Mouse (Mus musculus) ES-E14 (cell line): ENCODE results near the gene Adamts8.

Source experiments
- CHD2 ChIP-seq: IDR thresholded peaks from 2 replicates; pipeline ENCODE4 v1.6.1; 2014; ENCODE audit warnings: mild to moderate bottlenecking, low read depth, low read length, inconsistent platforms
- ZC3H11A ChIP-seq: IDR thresholded peaks from 2 replicates; pipeline ENCODE4 v1.6.1; 2012; ENCODE audit warnings: low read depth, mild to moderate bottlenecking, inconsistent platforms, low read length, borderline replicate concordance
- ZNF384 ChIP-seq: IDR thresholded peaks from 2 replicates; pipeline ENCODE4 v1.6.1; 2012; ENCODE audit warnings: low read depth, low read length, inconsistent platforms

GRCm38 (mm10) chr9:30964685-30965084 lies 22.3 kb downstream of the Adamts8 start:
- no peak for TF ChIP-seq ZNF384
- TF ChIP-seq CHD2, result no peak
- no peak for TF ChIP-seq ZC3H11A
